Mouse (Mus musculus) ovary, postnatal 14 days (tissue): ENCODE results near the gene Gm29609.
"Not testable (repeated sequence)": the region's sequence is repeated elsewhere in the genome, so short reads cannot be mapped to it uniquely, and the experiment has no call there.

Experiments used
- DNase-seq: peaks from one replicate; pipeline ENCODE4 v3.0.0; 2022; ENCODE audit warnings: low spot score

The Gm29609 gene

DNA sequence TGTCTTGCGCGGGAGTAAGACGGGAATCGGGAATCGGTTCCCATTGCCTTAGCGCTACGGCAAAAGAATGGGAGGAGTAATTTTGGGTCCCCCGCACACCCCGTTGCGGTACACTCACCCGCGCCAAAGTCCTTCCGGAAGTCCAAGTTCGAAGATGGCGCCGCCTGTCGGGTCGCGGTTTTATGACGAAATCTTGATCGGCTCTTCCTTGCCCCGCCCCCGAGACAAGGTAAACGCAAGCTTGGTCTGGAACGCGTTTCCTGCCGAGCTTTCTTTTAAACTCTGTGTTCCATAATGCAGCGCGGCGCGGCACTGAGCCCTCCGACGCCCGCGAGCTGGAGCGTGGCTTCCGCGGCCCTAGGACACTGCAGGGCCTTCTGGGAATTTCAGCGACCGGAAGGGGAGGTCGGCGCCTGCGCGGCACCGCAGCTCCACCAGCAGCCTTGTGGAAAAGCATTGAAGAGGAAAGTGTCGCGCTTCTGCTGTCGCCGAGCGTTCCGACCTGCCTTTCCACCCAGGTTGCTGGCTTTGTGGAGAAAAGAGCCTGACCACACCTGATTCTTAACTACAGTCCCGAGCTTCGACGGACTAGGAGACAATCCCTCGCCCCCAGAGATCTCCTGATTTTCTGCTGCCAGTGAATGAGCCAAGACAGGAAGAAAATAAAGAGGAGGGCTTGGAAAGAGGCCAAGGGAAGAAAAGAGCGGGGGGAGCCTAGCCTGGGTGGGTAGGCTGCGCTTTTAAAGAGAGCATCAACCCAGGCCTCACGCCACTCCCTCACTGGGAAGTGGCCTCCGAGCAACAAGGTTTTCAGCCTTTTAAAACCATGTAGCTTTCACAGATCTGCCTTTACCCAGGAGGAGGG, at the start of gene Gm29609, which contains the start of gene Gtf3c2:
TSS of gene Gm29609 (minus strand) at position 146 of the 865 bp plus-strand sequence.
TSS of gene Gtf3c2 (minus strand) at position 379 of the 865 bp plus-strand sequence.
- peak; percentile 93 for DNase-seq

- DNase-seq: no peak
Observed at GRCm38 (mm10) chr5:31226641-31227040, 46.9 kb upstream of the Gm29609 start.

DNA sequence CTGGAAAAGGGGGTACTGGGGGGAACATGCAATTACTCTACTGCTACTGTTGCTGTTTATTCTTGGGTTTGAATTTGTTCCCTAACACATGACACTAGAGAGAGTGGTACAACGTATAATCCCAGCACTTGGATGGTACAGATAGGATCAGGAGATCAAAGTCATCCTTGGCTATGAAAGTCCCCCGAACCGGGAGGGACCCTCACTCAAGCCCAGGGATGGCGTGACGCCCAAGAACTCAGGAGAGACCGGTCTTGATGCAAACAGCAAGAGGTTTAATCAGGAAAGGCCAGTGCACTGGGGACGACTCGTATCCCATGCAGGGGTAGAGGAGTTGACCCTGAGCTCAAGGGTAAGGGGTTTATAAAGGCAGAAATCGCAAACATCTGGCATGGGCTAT, 43.0 kb upstream of the Gm29609 start:
- no peak for DNase-seq

DNA sequence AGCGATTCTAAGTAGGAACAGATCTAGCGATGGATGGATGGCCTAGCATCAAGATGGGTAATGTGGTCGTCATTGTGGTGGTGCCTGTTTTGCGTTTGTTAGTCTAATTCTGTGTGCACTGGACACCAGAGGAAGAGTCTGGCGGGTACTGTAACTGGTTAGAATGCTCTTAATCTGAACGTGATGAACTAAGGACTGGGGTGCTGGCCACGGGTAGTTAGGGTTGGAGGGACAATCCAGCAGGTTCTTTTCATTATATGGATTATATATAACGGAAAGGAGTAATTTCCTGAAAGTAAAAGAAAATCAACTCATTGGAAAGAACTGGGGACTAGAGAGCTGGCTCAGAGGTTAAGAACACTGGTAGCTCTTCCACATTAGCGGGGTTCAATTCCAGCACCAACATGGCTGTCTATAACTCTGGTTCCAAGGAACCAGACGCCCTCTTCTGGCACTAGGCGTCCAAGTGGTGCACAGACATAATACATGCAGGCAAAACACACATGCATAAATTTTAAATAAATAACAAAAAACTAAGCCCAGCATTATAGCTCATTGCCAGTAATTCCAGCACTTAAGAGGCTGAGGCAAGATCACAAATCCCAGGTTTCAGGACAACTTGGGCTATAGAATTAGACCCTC, 41.7 kb upstream of the Gm29609 start:
- no peak for DNase-seq

DNA sequence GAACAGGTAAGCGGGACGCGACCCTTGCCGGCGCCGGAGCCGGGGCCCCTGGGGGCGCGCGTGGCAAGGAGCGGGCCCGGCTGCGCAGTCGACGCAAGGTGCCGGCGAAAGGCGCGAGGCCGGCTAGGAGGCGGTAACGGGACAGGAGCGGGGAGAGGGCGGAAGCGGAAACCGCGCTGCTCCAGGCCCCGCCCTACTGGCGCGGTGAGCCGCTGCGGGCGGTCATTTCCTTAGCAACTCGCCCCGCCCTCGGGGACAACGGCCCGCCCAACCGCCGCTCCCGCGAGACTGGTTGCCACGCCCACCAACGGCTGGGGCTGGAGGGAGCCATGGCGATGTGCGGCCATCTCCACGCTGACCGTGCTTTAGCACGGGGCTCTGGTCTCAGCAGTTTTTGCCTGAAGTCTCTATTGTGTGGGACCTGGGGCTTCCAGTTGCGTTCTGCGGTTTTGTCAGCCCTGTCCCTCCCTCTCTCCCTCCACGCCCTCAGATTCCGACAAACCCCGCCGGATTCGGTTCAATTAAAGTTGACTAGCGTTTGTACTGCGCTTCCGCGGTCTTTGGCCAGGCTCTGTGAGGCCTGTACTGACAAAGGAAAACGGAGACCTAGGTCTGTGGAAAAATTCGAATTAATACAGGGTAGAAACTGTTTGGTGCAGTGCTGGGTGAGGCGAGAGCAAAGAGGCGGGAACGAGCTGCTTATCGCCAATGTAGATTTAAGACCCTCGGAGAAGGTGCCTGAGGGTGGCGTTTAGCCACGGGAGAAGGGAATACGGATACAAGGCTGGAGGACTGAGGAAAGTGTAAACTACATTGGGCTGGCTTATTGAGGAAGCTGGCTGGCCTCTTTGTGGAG, 41.0 kb upstream of the Gm29609 start, which contains the start of gene Ppm1g:
TSS of gene Ppm1g (minus strand) at position 240 of the 856 bp plus-strand sequence.
- DNase-seq: peak; percentile 99

DNA sequence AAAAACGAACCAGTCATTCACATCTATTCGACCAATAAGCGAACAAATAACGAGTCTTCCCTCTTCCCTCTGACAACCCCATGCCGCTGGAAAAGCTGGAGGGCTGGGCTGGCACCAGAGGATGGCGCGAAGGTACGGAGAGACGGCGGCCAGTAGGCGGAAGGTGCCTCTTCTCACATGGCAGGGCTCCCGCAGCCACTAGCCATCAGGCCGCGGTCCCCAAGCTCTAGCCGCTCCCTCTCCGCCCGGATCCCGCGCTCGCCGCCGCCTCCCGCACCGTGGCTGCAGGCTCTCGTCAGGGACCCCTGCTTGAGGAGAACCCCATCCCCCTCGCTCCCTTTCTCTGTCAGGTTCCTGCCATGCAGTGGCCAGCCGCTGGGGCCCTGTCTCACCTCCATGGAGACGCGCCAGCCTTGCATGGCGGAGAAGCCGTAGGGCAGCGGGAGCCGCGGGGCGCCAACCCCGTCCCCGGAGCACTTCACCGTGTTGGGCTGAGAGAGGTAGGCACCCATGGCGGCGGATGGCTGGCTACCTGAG, 40.3 kb upstream of the Gm29609 start:
- DNase-seq: no peak

GRCm38 (mm10) chr5:31219474-31219873, 39.8 kb upstream of the Gm29609 start:
- DNase-seq: no peak

GRCm38 (mm10) chr5:31219070-31219469, 39.4 kb upstream of the Gm29609 start:
- no peak for DNase-seq

DNA sequence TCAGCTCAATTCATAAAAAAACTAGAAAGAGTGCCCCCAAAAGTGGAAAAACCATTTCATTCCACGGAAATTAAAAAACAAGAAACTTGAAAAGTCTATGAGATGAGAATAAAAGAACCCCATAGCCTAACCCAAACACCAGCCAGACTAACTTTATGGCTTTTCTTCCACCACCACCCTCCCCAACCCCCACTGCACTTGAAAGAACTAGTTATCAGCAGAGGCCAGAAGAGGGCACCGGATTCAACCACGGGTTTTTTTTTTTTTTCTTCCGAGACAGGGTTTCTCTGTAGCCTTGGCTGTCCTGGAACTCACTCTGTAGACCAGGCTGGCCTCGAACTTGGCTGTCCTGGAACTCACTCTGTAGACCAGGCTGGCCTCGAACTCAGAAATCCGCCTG, 38.6 kb upstream of the Gm29609 start:
- DNase-seq: no peak

- not testable (repeated sequence) for DNase-seq
Observed at GRCm38 (mm10) chr5:31216554-31216953, 36.8 kb upstream of the Gm29609 start.

DNA sequence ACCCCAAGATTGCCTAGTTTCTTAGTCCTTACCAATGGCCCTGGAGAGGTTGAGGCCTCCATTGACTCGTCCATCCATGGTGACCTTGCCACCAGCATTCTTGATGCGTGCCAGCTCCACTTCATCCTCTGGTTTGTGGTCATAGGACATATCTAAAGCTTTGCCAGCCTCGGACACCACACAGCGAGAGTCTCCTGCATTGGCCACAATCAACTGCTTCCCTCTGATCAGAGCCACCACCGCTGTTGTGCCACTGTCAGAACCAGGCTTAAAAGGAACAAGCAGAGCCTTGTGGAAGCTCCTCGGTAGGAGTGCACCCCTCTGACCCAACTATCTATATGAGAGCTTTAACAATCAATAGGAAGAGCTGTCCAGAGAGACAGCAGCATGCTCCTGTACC, 24.7 kb upstream of the Gm29609 start:
- DNase-seq: no peak

GRCm38 (mm10) chr5:31203866-31204265, 24.2 kb upstream of the Gm29609 start:
- DNase-seq: no peak

GRCm38 (mm10) chr5:31202933-31203332, 23.2 kb upstream of the Gm29609 start:
- no peak for DNase-seq

DNA sequence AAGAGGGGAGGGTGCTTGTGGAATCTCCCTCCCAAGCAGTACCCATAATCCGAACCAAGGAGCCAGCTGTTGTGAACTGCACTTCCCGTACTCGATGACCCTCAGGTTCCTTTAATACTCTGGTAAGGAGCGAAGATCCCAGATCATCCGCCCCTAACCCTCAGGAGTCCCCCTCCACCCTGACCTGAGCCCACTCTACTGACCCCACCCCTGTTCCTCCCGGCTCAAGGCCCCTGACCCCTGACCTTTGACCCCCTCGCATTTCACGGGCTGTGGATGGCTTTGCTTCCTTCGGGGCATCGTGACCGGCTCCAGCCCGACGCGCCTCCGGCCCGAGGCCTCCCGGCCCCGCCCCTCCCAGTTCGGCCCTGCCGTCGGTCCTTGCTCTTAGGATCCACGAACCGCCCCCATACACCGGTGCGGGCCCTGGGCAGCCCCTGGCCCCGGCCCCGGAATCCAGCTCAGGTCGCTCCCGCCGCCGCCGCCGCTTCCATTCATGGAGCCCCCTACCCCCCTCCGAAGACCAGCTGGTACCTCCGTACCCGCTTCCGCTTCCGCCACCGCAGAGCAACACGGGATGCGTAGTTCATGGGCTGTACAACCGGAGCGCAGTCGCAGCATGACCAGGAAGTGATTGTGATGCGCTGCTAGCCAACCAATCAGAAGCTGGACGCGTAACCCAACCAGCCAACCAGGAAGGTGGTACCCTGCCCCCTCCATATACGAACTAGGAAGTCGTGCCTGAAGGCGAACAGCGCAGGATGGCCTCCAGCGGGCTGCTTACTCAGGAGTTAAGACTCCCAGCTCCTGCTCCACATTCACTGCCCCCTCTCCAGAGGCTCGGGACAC, 22.3 kb upstream of the Gm29609 start, which contains the start of gene Zfp513:
TSS of gene Zfp513 (minus strand) at position 562 of the 849 bp plus-strand sequence.
- peak; percentile 86 for DNase-seq

- no peak for DNase-seq
Observed at GRCm38 (mm10) chr5:31201042-31201741, 21.5 kb upstream of the Gm29609 start.

GRCm38 (mm10) chr5:31200327-31200768, 20.6 kb upstream of the Gm29609 start:
- DNase-seq: no peak

DNA sequence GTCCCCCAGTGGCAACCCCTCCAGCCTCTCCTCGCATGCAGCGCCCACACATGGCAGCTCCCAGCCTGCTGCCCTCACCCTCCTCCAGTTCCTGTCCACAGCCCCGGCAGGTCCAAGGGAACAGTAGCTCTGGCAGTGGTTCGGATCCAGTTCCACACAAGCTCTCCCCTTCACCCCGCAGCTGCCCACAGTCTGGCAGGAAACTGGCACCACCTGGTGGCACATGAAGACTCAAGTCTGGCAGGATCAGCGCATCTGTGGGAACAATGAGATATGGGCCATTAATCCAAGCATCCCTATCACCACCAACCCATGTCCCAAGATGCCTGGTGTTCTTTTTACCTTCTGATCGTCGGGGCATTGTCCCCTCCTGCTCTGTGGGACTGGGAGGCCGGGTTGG, 20.2 kb upstream of the Gm29609 start:
- no peak for DNase-seq

GRCm38 (mm10) chr5:31199321-31199892, 19.7 kb upstream of the Gm29609 start:
- DNase-seq: no peak

DNA sequence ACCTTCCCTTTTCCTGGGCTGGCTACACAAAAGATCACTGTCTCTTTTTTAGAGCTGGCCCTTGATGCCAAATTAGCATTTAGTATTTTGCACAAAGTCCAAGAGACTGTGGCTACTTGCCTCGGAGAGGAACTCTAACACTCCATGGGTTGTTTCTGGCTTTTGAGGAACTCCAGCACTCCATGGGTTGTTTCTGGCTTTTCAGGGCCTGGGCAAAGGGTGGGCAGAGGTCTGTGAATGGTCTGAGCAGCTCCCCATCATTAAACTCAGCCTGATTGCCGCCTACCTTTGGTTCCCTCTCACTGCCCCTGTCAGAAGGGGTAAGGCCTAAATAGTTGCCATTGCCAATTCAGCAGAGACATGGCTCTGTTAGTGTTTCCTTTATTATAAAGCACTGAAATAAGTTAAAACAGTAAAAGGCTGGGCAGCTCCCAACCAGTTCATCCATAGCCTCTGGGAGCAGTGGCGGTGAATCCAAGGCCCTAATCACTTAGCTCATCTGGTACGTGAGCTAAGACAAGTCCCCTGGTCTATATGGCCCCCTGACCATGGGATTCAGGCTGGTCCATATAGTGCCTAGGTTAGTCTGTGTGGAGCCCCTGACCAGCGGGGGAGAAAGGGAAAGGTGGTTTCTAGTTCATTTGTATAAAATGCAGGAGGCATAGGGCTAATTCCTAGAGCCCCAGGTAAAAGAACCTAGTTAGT, 19.1 kb upstream of the Gm29609 start:
- DNase-seq: no peak
